Mouse (Mus musculus): Measurements from ENCODE around the gene Shtn1. TPM values are rescaled to one million over a fixed set of nuclear protein-coding genes. Genes with fewer than 3 reads are reported as not detected.

Shtn1 gene
- polyA plus RNA-seq, 1 experiment from 2014 or later: 0.94 TPM

Other genes with a start within 250 kb of the Shtn1 start
- gene Eno4, start 132.7 kb downstream of the Shtn1 start, polyA plus RNA-seq (2016; fragmentation: Nextera tagmentation; extraction: Ambion mirVana): 0.46 and 0.90 TPM in 2 replicates
- 4.8 and 5.1 TPM in 2 replicates for gene Hspa12a, start 132.4 kb downstream of the Shtn1 start, polyA plus RNA-seq (2016; fragmentation: Nextera tagmentation; extraction: Ambion mirVana)
- not detected in 2 replicates for gene Vax1, start 94.0 kb upstream of the Shtn1 start, polyA plus RNA-seq (2016; fragmentation: Nextera tagmentation; extraction: Ambion mirVana)
- not detected in 2 replicates for gene Kcnk18, start 143.1 kb upstream of the Shtn1 start, polyA plus RNA-seq (2016; fragmentation: Nextera tagmentation; extraction: Ambion mirVana)
- 7.4 and 8.1 TPM in 2 replicates for gene Slc18a2, start 184.8 kb upstream of the Shtn1 start, polyA plus RNA-seq (2016; fragmentation: Nextera tagmentation; extraction: Ambion mirVana)
- 14.6 and 18.4 TPM in 2 replicates for gene Rps12-ps3, start 246.2 kb upstream of the Shtn1 start, polyA plus RNA-seq (2016; fragmentation: Nextera tagmentation; extraction: Ambion mirVana)